Mouse (Mus musculus) heart, adult 8-10 months (tissue): ENCODE data around the gene Gm5269. TPM values are rescaled to one million over a fixed set of nuclear protein-coding genes. Genes with fewer than 3 reads are reported as not detected.
A peak's percentile ranks its signal among the peaks of the same experiment; 100 is the strongest.

Experiments
- DNase-seq: peaks from one replicate; pipeline ENCODE4 v3.0.0; 2022; ENCODE audit warnings: low spot score
- total RNA-seq, 4 experiments: library from RNA; stranded (reverse); gene quantifications; 2 replicates each; pipeline ENCODE4 v1.2.4; 2022

The Gm5269 gene
- total RNA-seq, result not detected

- no peak for DNase-seq
Measured at GRCm38 (mm10) chr1:45890173-45890572, at the start of gene Gm5269. Gene Gm5269 (minus strand): TSS chr1:45890273.

- DNase-seq, result no peak
Measured at GRCm38 (mm10) chr1:45931127-45931526, 41.1 kb upstream of the Gm5269 start.

DNA sequence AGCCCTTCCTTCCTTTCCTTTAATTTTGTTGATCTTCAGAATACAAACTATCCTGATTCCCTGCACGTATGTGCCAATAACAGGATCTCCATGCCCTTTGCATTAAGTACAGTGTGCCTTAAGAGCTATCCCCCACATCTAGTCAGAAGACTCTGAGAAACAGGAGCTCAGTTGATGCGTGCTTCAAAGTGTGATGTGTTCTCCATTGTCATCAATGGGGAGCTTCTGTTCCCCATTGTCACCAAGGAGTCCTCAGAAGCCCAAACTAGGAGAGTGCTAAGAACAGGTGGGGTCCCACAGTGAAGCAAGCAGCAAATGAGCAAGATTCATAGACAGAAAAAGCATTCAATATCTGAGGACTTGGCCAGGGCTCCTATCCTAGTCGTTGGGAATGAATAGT lies 36.8 kb upstream of the Gm5269 start:
- DNase-seq, result no peak

GRCm38 (mm10) chr1:45926393-45926763 lies 36.3 kb upstream of the Gm5269 start, which contains the start of gene Slc40a1:
Gene Slc40a1 (minus strand): TSS chr1:45926523.
- no peak for DNase-seq

- DNase-seq, result peak; percentile 63
Measured at GRCm38 (mm10) chr1:45925500-45926392, 35.7 kb upstream of the Gm5269 start.

DNA sequence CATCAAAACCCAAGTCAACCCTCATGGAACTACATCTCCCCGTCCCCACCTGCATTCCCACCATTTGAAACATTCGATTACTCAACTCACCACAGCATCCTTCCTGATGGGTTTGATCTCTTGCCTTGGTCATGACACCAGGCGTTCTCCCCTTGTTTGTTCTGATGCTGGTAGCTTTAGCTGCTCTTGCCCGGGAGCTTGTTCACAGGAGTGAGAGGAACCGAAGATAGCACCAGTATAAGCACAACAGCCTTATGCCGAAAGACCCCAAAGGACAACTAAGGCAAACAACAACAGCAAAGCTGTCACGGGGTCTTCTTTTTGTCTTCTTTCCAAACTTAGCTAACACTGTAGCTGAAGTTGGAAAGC lies 35.0 kb upstream of the Gm5269 start:
- DNase-seq, result no peak

GRCm38 (mm10) chr1:45924516-45924915 lies 34.4 kb upstream of the Gm5269 start:
- DNase-seq, result no peak

DNA sequence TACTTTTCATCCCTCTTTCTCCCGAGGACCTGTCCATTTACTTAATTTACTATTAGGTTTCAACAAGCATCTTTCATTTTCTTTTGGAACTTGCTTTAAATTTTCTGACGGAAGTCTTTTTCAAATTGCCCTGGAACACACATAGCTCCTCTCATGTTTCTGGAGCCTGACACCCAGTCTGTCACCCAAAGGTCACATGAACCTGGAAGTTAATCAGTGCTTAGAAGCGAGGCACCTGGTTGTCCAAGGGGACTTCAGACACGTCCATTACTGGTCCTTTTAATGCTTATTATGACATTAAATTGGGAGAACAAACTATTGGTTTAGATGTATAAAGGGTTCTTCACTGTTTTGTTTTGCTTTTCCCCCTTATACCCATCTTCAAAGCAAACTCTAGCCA lies 33.2 kb upstream of the Gm5269 start:
- no peak for DNase-seq

DNA sequence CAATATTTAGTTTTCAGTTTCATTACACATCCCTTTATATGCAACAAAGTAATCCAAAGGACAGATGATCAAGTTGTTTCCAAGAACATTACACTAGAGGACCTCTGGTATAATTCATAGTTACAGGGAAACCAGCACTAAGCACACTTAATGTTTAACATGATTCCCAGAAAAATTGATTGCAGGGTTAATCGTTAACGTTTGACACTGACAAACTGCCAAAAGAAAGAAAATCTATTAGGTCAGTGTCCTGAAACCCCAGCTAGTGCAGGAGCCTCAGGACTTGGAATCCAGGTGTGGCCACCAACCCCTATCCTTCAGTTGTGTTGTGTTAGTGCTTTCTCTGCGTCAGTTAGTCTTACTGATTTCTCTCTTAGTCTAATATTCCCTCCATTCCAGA lies 30.6 kb upstream of the Gm5269 start:
- DNase-seq, result no peak

GRCm38 (mm10) chr1:45919752-45920151 lies 29.7 kb upstream of the Gm5269 start:
- DNase-seq, result no peak

DNA sequence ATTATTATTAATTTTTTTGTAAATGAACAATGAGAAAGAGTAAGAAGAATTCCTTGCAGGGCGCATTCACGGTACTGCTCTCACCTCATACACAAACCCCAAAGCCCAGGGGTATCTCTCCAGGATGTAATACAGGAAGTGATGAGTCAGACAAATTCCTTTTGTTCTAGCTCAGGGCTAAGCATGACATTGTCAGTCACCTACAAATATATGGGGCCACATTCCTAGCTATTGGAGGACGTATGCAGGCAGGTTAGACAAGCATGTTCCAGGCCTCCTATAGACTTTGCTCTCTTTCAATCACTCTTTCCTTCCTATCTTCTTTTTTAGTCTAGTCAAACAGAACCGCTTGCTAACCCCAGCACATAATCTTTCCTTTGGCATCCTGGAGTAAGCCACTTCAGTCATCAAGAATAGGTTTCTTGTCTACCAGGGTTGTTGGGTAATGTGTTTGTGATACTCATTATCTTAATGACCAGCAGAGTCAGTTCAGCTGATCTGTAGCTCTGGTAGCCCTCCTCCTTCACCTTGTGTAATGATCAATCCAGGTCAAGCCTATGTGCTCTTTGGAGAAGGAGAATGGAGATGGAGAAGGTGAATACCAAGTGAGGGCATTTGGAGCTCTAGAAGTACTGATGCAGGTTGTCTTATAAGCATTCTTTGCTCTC lies 27.2 kb upstream of the Gm5269 start:
- DNase-seq, result no peak

DNA sequence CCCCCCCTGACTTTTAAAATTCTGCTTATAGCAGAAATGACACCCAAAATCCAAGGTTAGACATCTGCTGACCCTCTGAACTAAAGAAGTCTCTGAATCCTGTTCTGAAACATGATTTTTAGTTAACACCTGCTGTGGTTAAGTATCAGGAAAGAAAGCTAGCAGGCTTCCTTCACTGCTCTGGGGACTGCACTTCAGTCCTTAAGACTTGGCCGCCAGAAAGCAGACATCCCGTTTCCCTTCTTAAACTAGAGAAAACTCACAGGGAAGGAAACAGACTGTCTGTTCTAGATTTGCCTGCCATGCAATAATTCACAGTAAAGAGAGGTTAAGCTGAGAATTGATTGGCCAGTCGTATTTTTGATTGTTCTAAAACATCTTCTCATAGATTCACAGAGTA lies 26.1 kb upstream of the Gm5269 start:
- no peak for DNase-seq

GRCm38 (mm10) chr1:45914236-45914635 lies 24.2 kb upstream of the Gm5269 start:
- no peak for DNase-seq

DNA sequence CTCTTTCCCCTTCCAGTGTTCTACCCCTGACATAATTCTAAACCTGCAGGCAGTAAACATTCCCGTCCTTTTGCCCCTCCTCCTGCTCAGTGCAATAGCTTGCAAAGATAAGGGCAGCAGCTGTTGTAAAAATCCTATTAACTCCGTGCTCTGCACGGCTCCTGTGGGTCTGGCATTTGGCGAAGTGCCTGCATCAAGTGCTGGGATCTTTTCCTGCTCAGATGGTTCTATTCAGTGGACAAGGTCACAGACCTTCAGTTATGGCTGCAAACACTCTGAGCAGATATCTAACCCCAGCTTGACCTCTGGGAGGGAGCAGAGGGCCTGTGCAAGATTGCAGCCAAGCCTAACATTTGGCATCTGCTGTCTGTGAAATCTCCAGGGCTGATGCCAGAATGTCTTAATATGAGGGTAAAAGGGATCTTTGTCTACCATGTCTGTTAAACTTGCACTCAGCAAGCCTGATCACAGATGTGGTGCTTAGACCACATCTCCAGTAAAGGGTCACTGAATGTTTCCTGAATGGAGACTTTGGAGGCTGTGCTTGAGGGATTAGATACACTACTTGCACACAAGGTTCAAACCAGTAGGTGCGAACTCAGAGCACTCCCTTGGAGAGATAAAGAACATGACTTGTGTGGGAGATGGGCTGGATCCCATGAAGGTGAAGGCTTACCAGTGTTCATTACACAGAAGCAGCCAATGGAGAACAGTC lies 15.2 kb upstream of the Gm5269 start:
- peak; percentile 27 for DNase-seq

- DNase-seq, result no peak
Measured at GRCm38 (mm10) chr1:45904161-45904560, 14.1 kb upstream of the Gm5269 start.

- DNase-seq, result no peak
Measured at GRCm38 (mm10) chr1:45898044-45898443, 8.0 kb upstream of the Gm5269 start.

DNA sequence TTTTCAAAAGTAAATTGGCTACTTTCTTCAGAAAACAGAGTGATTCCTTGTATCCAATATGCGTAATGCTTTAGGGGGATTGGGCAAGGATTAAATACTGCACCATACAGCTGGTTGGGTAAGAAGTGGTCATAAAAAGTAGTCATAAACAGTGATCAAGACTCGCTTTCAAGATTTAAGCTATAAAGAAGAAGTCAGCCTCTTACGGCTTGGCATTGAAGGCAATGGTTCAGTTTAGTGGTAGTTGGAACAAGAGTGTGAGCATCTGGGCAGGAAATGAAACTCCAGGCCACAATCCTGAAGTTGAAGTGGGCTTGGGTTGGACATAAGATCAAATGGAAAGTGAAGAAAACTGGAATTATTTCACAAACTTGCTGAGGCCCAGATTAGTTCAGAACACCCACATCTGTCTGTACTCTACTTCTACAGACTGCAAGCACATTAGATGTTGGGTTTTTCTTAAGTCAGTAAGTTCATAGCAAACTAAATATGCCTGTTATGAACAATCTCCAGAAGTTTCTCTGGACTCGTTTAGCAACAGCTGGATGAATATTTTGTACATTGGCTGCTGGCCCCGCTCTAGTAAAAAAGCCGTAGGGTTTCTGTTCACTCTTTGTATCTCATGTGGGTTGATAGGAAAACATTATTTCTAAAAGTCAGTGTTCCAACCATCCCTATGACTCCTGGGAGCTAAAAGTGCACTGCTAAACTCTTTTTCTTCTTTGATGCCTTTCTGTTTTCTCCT lies 4.3 kb upstream of the Gm5269 start:
- peak; percentile 41 for DNase-seq

GRCm38 (mm10) chr1:45891986-45892385 lies 1.9 kb upstream of the Gm5269 start:
- DNase-seq, result no peak

GRCm38 (mm10) chr1:45886800-45887199 lies 3.3 kb downstream of the Gm5269 start:
- DNase-seq, result no peak

DNA sequence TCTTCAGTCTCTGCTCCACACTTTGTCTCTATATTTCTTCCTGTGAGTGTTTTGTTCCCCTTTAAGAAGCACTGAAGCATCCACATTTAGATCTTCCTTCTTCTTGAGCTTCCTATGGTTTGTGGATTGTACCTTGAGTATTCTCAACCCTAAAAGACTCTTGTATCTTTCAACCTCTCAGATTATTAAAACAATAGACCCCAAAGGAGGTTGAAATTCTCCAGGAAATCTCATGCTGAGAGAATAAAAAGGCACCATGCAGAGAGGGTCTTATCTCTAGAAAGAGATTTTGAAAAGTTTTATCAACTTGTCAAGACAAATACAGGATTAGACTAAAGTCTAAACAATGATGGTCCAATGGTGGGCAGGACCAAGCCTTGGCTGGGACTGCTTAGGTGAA lies 6.7 kb downstream of the Gm5269 start:
- DNase-seq, result no peak

DNA sequence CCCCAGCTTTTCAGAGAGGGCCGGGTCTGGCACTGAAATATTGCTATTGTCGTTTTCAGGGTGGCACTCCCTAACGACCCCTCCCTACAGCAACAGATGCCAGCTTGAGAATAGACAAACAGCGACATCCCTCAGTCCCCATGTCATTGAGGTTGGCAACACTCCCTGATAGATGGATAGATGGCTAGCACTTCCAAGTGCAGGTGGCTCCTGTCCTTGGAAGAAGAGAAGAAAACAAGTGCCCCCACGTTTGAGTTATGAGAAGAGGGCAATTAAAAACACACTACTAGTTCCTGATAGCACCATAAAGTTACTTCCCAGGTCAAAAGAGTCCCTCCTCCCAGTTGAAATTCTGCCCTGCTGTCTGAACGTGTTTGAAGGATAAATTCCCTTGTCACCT lies 8.0 kb downstream of the Gm5269 start:
- DNase-seq, result no peak
